Mouse (Mus musculus): ENCODE data around the gene H1foo.

DNA sequence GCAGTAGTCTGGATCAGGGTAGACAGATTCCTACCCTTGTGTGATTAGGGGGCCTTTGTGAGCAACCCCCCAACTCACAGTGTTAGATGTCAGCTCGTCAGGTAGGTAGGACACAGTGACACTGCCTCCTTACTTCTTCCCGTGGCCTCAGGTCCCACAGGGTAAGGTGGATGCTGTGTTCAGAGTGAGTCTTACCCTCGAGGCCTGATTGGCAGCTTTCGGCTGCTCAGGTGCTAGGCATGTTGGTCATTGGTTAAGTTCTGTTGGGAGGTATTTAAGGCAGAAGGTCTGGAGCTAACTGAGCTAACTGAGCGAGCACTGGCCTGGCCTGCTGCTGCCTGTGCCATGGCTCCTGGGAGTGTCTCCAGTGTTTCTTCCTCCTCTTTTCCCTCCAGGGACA lies at the start of gene H1foo:
- TF ChIP-seq CTCF (IDR thresholded peaks at IDR 0.05; ENCODE audit: insufficient read depth, low read length) = no peak
- TF ChIP-seq POLR2A (IDR thresholded peaks at IDR 0.05; ENCODE audit: borderline replicate concordance, extremely low read depth, low read depth, low read length) = no peak
